ENCODE assay signal across 8 mouse cellular contexts in the genomic region with DNA sequence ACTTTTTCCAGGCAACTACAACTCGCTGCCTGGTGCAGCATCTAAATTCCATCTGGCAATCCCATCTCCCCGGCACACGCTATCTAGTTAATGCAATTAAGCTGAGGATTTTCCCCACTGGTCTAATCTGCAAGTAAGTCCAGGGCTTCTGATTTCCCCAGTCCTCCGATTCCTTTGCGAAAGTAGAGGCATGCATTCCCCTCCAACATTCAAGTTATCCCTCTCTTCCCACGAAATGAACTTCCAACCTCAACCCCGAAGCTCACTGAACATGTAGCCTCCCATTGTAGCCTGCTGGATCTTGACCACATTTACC. TPM values are rescaled to one million over a fixed set of nuclear protein-coding genes. Genes with fewer than 3 reads are reported as not detected.
A peak's percentile ranks its signal among the peaks of the same experiment; 100 is the strongest.
DNase-seq lines count a peak whose midpoint lies in the region; ATAC-seq and TF ChIP-seq lines count a peak whose summit lies in the region.

No protein-coding gene starts in this region.

- no peak for TF ChIP-seq CTCF in brain, embryonic 14.5 days (IDR thresholded peaks at IDR 0.05; ENCODE audit: borderline replicate concordance, extremely low read depth, insufficient read depth, insufficient read length)

- intact Hi-C loops in heart, postnatal 14 days (cut with DNase I): loop anchor here (10.0 kb wide), 1 partner anchor 291 kb away; no protein-coding TSS in a partner anchor

- no peak for DNase-seq in heart, postnatal 14 days
- peak; percentile 81 for DNase-seq in brain, embryonic 14.5 days (ENCODE audit: low read depth)
- DNase-seq in layer of hippocampus, adult 11-12 months (ENCODE audit: low spot score): no peak
- no peak for DNase-seq in right cerebral cortex, adult 18-20 months

- no peak overlapping the region for H3K27ac ChIP-seq in heart, embryonic 13.5 days (replicated peaks)
- peak overlapping the region; percentile 91 for H3K27ac ChIP-seq in hindbrain, embryonic 12.5 days
- peak overlapping the region; percentile 97 for H3K27ac ChIP-seq in midbrain, embryonic 13.5 days

- peaks cover 72% of the 10 kb centered on the region for H3K27me3 ChIP-seq in heart, embryonic 13.5 days (replicated peaks)
- H3K27me3 ChIP-seq in hindbrain, embryonic 12.5 days: peaks cover 13% of the 10 kb centered on the region
- H3K27me3 ChIP-seq in midbrain, embryonic 13.5 days: no peaks in the 10 kb centered on the region

- H3K9me3 ChIP-seq in heart, embryonic 13.5 days: no peaks in the 10 kb centered on the region
- no peaks in the 10 kb centered on the region for H3K9me3 ChIP-seq in hindbrain, embryonic 12.5 days (replicated peaks)
- no peaks in the 10 kb centered on the region for H3K9me3 ChIP-seq in midbrain, embryonic 13.5 days

- ATAC-seq in heart, embryonic 13.5 days (ENCODE audit: extremely low read depth, insufficient number of reproducible peaks, low FRiP score, low TSS enrichment): no peak
- ATAC-seq in hindbrain, embryonic 12.5 days (ENCODE audit: low FRiP score): no peak
- no peak for ATAC-seq in midbrain, embryonic 13.5 days
- no peak for ATAC-seq in monocyte, adult 5-6 weeks (replicated peaks; ENCODE audit: insufficient number of reproducible peaks, low FRiP score, low TSS enrichment, poor library complexity, severe bottlenecking)

- peak overlapping the region; percentile 59 for H3K4me3 ChIP-seq in heart, embryonic 13.5 days
- H3K4me3 ChIP-seq in hindbrain, embryonic 12.5 days: peak overlapping the region; percentile 72
- peak overlapping the region; percentile 63 for H3K4me3 ChIP-seq in midbrain, embryonic 13.5 days (replicated peaks)

- H3K36me3 ChIP-seq in heart, embryonic 13.5 days: no peaks in the 10 kb centered on the region
- H3K36me3 ChIP-seq in hindbrain, embryonic 12.5 days: no peaks in the 10 kb centered on the region
- no peaks in the 10 kb centered on the region for H3K36me3 ChIP-seq in midbrain, embryonic 13.5 days

- 0 out of 2 replicates have a peak overlapping the region, but pooled peaks have one; percentile 47 for H3K9ac ChIP-seq in heart, embryonic 13.5 days
- H3K9ac ChIP-seq in hindbrain, embryonic 12.5 days: peak overlapping the region; percentile 85
- H3K9ac ChIP-seq in midbrain, embryonic 13.5 days (replicated peaks): peak overlapping the region; percentile 91

- WGBS in heart, embryonic 13.5 days: 0% methylated on average over 7 of the region's 7 CpGs
- WGBS in hindbrain, embryonic 12.5 days: 0% methylated on average over 7 of the region's 7 CpGs
- 0% methylated on average over 7 of the region's 7 CpGs for WGBS in midbrain, embryonic 13.5 days

- peak overlapping the region; percentile 87 for H3K4me2 ChIP-seq in heart, embryonic 13.5 days
- H3K4me2 ChIP-seq in hindbrain, embryonic 12.5 days (replicated peaks): peak overlapping the region; percentile 83
- peak overlapping the region; percentile 95 for H3K4me2 ChIP-seq in midbrain, embryonic 13.5 days (replicated peaks)

- TF ChIP-seq POLR2A in brain, embryonic 14.5 days (IDR thresholded peaks at IDR 0.05; ENCODE audit: borderline replicate concordance, extremely low read depth, insufficient read depth, insufficient read length, poor library complexity, severe bottlenecking): no peak

- peaks cover 28% of the 10 kb centered on the region for H3K4me1 ChIP-seq in heart, embryonic 13.5 days
- peaks cover 17% of the 10 kb centered on the region for H3K4me1 ChIP-seq in hindbrain, embryonic 12.5 days
- H3K4me1 ChIP-seq in midbrain, embryonic 13.5 days (replicated peaks): peaks cover 42% of the 10 kb centered on the region

RNA-seq across cellular contexts. Expression of gene Elavl2, which starts 25.3 kb away (rescaled TPM):
- 1.8 and 1.9 TPM in 2 replicates for polyA plus RNA-seq in heart, embryonic 13.5 days (2015; fragmentation: Nextera tagmentation; extraction: Ambion mirVana)
- total RNA-seq in heart, postnatal 14 days (2021): 1 to 10 TPM; 1.1 to 1.6 TPM
- 82.0 and 104 TPM in 2 replicates for polyA plus RNA-seq in brain, embryonic 14.5 days (2012; rRNA removed)
- 102 and 110 TPM in 2 replicates for polyA plus RNA-seq in hindbrain, embryonic 12.5 days (2016; fragmentation: Nextera tagmentation; extraction: Ambion mirVana)
- polyA plus RNA-seq in midbrain, embryonic 13.5 days (2015; fragmentation: Nextera tagmentation; extraction: Ambion mirVana): 128 and 135 TPM in 2 replicates
- total RNA-seq in monocyte, adult 5-6 weeks (2017): not detected in 3 replicates

Comparison
In these comparisons a context has a peak if more than half of its experiments do, and no peak if none do; other contexts are left out.
1. RNA of gene Elavl2, which starts 25.3 kb away (polyA plus RNA-seq): 128 to 135 TPM in midbrain, embryonic 13.5 days, 82.0 to 104 TPM in brain, embryonic 14.5 days and 102 to 110 TPM in hindbrain, embryonic 12.5 days; 1.8 to 1.9 TPM in heart, embryonic 13.5 days; every median in the first group is over 10 times any median in the second.
2. Peak in every context shown above with its lines, with median percentiles within 50 percentile points of each other: H3K4me2 ChIP-seq, H3K4me3 ChIP-seq and H3K9ac ChIP-seq.